Mouse (Mus musculus): ENCODE measurements around the gene Adamts2.
A peak's percentile ranks its signal among the peaks of the same experiment; 100 is the strongest.

Adamts2 gene

GRCm38 (mm10) chr11:50738436-50738835 is 136.6 kb downstream of the Adamts2 start:
- DNase-seq = no peak

GRCm38 (mm10) chr11:50739453-50739852 is 137.6 kb downstream of the Adamts2 start:
- DNase-seq = no peak

GRCm38 (mm10) chr11:50742146-50742545 is 140.3 kb downstream of the Adamts2 start:
- DNase-seq = no peak

GRCm38 (mm10) chr11:50744971-50745370 is 143.1 kb downstream of the Adamts2 start:
- DNase-seq = no peak

- DNase-seq = no peak
These were observed 144.6 kb downstream of the Adamts2 start for GRCm38 (mm10) chr11:50746508-50746907.

- DNase-seq = no peak
These were observed 149.2 kb downstream of the Adamts2 start for GRCm38 (mm10) chr11:50750983-50751585.

- no peak for DNase-seq
These were observed 155.9 kb downstream of the Adamts2 start for GRCm38 (mm10) chr11:50757741-50758140.

GRCm38 (mm10) chr11:50766461-50766860 is 164.6 kb downstream of the Adamts2 start:
- DNase-seq = no peak

GRCm38 (mm10) chr11:50767039-50767438 is 165.2 kb downstream of the Adamts2 start:
- DNase-seq = no peak

- DNase-seq = peak; percentile 44 to 48
These were observed 167.3 kb downstream of the Adamts2 start for GRCm38 (mm10) chr11:50768995-50769749.

- DNase-seq = no peak
These were observed 169.1 kb downstream of the Adamts2 start for GRCm38 (mm10) chr11:50771006-50771405.

GRCm38 (mm10) chr11:50797674-50798073 is 195.8 kb downstream of the Adamts2 start:
- no peak for DNase-seq

GRCm38 (mm10) chr11:50798836-50799235 is 197.0 kb downstream of the Adamts2 start:
- DNase-seq = no peak

- no peak for DNase-seq
These were observed 212.3 kb downstream of the Adamts2 start for GRCm38 (mm10) chr11:50814233-50814632.

- DNase-seq = no peak
These were observed 224.3 kb downstream of the Adamts2 start for GRCm38 (mm10) chr11:50826214-50826613.

- peak; percentile 79 to 82 for DNase-seq
These were observed 225.4 kb downstream of the Adamts2 start, which contains the start of gene Zfp354c for GRCm38 (mm10) chr11:50827010-50827953. Gene Zfp354c, minus strand, starts transcription at chr11:50827724.

GRCm38 (mm10) chr11:50835727-50836126 is 233.8 kb downstream of the Adamts2 start:
- no peak for DNase-seq

- peak; percentile 80 to 85 for DNase-seq
These were observed 239.3 kb downstream of the Adamts2 start, which contains the start of gene Zfp879 for GRCm38 (mm10) chr11:50841023-50841735. Gene Zfp879, minus strand, starts transcription at chr11:50841552.

- DNase-seq = no peak
These were observed 244.1 kb downstream of the Adamts2 start for GRCm38 (mm10) chr11:50845951-50846350.

GRCm38 (mm10) chr11:50847047-50847446 is 245.2 kb downstream of the Adamts2 start:
- DNase-seq = no peak

GRCm38 (mm10) chr11:50848520-50849137 is 246.7 kb downstream of the Adamts2 start:
- DNase-seq = no peak

GRCm38 (mm10) chr11:50849310-50849709 is 247.4 kb downstream of the Adamts2 start:
- no peak for DNase-seq

All from thymus, adult 18-20 months (tissue).